Mouse (Mus musculus): ENCODE results near the gene Vrk2. TPM values are rescaled to one million over a fixed set of nuclear protein-coding genes. Genes with fewer than 3 reads are reported as not detected.

Vrk2 gene
- polyA plus RNA-seq, 1 experiment from 2014 or later, result 30.6 TPM

GRCm38 (mm10) chr11:26441121-26441520, 152.7 kb downstream of the Vrk2 start:
- H3K4me1 ChIP-seq, result no peaks in the 10 kb centered on the region
- H3K4me3 ChIP-seq, result no peak overlapping the region
- H3K27me3 ChIP-seq (ENCODE audit: low read depth, poor library complexity, severe bottlenecking), result no peaks in the 10 kb centered on the region
- no peak overlapping the region for H3K27ac ChIP-seq (replicated peaks)
- 75% methylated on average over 1 of the region's 1 CpGs for WGBS
- DNase-seq (ENCODE audit: low spot score), result no peak
- no peaks in the 10 kb centered on the region for H3K9me3 ChIP-seq (replicated peaks)
- H3K36me3 ChIP-seq, result 0 out of 2 replicates have a peak, but pooled peaks cover 3% of the 10 kb centered on the region

GRCm38 (mm10) chr11:26437818-26438217, 156.0 kb downstream of the Vrk2 start:
- no peak overlapping the region for H3K4me3 ChIP-seq
- H3K9me3 ChIP-seq (replicated peaks), result no peaks in the 10 kb centered on the region
- no peaks in the 10 kb centered on the region for H3K4me1 ChIP-seq
- H3K27ac ChIP-seq (replicated peaks), result no peak overlapping the region
- DNase-seq (ENCODE audit: low spot score), result no peak
- no peaks in the 10 kb centered on the region for H3K36me3 ChIP-seq
- no peaks in the 10 kb centered on the region for H3K27me3 ChIP-seq (ENCODE audit: low read depth, poor library complexity, severe bottlenecking)
- 93% methylated on average over 13 of the region's 13 CpGs for WGBS

GRCm38 (mm10) chr11:26434229-26434628, 159.6 kb downstream of the Vrk2 start:
- no peaks in the 10 kb centered on the region for H3K9me3 ChIP-seq (replicated peaks)
- H3K36me3 ChIP-seq, result no peaks in the 10 kb centered on the region
- no peaks in the 10 kb centered on the region for H3K4me1 ChIP-seq
- H3K27me3 ChIP-seq (ENCODE audit: low read depth, poor library complexity, severe bottlenecking), result no peaks in the 10 kb centered on the region
- H3K4me3 ChIP-seq, result no peak overlapping the region
- H3K27ac ChIP-seq (replicated peaks), result no peak overlapping the region
- DNase-seq (ENCODE audit: low spot score), result no peak

- Histone ChIP-seq H3K9me3 (replicated peaks) (no peaks in the 10 kb centered on the region), H3K27me3 (ENCODE audit: low read depth, poor library complexity, severe bottlenecking) (no peaks in the 10 kb centered on the region), H3K36me3 (peaks cover 17% of the 10 kb centered on the region), H3K4me1 (no peaks in the 10 kb centered on the region), H3K4me3 (no peak overlapping the region), H3K27ac (replicated peaks) (no peak overlapping the region)
- no peak for DNase-seq (ENCODE audit: low spot score)
- WGBS, result 90% methylated on average over 2 of the region's 2 CpGs
Measured at GRCm38 (mm10) chr11:26421472-26421871, 172.3 kb downstream of the Vrk2 start.

Other genes starting within 250 kb of the Vrk2 start
- 33.7 and 37.6 TPM in 2 replicates for gene Fancl, start 207.9 kb downstream of the Vrk2 start, polyA plus RNA-seq (2016; fragmentation: Nextera tagmentation; extraction: Ambion mirVana)
- gene Gm6899, start 758 bp downstream of the Vrk2 start, polyA plus RNA-seq (2016; fragmentation: Nextera tagmentation; extraction: Ambion mirVana), result 0.43 TPM in 1 of 2 replicates, not detected in the other

All from midbrain, embryonic 10.5 days (tissue).